Mouse (Mus musculus) stomach, postnatal 0 days (tissue): ENCODE measurements at regions not wholly inside any gene's neighbourhood (a gene's known extent, or its start where the extent isn't known, plus 50 kb on each side); places are given as distances from the start of the nearest gene placed in this dataset.

Experiments
- CTCF ChIP-seq: IDR thresholded peaks from 2 replicates; pipeline ENCODE4 v1.5.1; 2016; ENCODE audit warnings: antibody characterized with exemption, low read depth, mild to moderate bottlenecking, moderate library complexity
- EP300 ChIP-seq: optimal IDR thresholded peaks from 2 replicates; pipeline ENCODE3; 2016; ENCODE audit warnings: antibody characterized with exemption

GRCm38 (mm10) chr3:6106659-6107058 is 356.1 kb downstream of the Gm8797 start:
- TF ChIP-seq CTCF (peak; percentile 77), EP300 (no peak)
